Mouse (Mus musculus) embryo, embryonic 10.5 days (tissue): ENCODE measurements around the gene Actr2.
"Not testable (repeated sequence)": the region's sequence is repeated elsewhere in the genome, so short reads cannot be mapped to it uniquely, and the experiment has no call there.

Source experiments
- DNase-seq: peaks from one replicate; pipeline ENCODE4 v3.0.0-alpha.2; 2015; ENCODE audit warnings: low spot score

Gene Actr2

GRCm38 (mm10) chr11:20116030-20116551 is 3.4 kb upstream of the Actr2 start:
- no peak for DNase-seq

GRCm38 (mm10) chr11:20112006-20112740 is 540 bp downstream of the Actr2 start:
- peak; percentile 87 for DNase-seq

DNA sequence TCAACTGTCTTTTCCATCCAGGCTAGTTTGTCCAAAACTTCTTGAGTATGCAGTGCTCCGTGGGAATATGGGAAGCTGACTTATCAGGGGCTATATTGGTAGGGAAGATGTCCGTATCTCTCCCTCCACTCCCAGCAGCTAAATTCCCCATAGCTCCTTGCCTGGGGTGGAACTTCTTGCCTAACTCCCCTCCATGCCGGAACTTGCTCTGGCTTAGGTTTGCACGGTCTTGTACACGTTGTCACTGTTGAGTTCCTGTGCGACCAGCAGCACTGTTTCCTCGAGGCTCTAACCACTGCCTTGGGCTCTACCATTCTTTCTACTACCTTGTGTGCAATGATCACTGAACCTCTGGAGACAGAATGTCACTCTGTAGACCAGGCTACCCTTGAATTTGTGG is 4.6 kb downstream of the Actr2 start:
- DNase-seq: no peak

DNA sequence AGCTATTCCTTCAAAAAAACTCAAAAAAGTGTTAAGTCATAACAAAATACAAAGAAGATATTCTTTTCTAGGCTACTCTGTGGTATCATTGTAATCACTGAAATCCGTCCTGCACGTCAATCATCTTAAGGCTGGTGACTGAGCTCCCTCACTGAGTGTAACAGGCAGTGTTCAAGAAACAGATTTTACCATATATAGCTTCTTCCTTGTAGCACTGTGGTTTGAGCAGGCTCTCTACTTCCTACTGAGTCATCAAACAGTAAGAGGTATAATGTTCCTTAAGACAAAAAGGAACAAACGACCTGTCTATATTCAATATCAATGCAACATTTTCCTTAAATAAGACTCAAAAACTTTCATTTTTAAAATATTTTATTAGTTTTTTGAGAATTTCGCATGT is 5.0 kb downstream of the Actr2 start:
- no peak for DNase-seq

GRCm38 (mm10) chr11:20106946-20107345 is 5.8 kb downstream of the Actr2 start:
- DNase-seq: no peak

GRCm38 (mm10) chr11:20103949-20104348 is 8.8 kb downstream of the Actr2 start:
- DNase-seq: no peak

GRCm38 (mm10) chr11:20086306-20086705 is 26.4 kb downstream of the Actr2 start:
- no peak for DNase-seq

GRCm38 (mm10) chr11:20085635-20086034 is 27.1 kb downstream of the Actr2 start:
- no peak for DNase-seq

DNA sequence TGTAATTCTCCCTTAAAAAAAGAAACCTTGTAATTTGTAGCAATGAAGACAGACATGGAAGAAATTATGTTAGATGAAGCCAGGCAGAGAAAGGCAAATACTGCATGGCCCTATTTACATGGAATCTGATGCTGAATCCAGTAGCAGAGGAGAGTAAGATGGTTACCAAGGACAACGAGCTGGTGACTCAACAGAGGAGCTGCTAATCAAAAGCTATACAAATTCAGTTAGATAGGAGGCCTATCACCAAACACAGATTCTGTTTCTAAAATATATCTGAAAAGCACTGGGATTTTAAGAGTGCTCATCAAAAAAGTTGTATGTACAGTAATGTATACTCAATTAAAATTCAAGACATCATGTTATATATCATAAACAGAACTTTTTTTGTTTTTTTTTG is 37.3 kb downstream of the Actr2 start:
- no peak for DNase-seq

GRCm38 (mm10) chr11:20072826-20073225 is 39.9 kb downstream of the Actr2 start:
- DNase-seq: no peak

DNA sequence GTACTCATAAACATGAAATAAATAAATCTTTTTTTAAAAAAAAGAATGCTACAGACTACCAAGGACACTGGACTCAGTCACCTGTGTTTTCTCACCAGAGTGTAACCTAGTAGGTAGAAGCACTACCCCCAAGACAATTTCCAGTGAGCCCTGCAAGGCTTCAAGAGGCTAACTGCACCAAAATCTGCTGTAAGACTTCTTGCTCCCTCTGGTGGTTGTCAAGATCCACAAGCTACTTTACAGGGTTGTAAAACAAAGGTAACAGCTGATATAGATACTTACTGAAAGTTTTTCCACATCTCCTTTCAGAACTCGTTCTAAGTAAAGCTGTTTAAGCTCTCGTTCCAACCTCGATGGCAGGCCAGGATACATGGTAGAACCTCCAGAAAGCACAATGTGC is 40.5 kb downstream of the Actr2 start:
- DNase-seq: peak; percentile 74

DNA sequence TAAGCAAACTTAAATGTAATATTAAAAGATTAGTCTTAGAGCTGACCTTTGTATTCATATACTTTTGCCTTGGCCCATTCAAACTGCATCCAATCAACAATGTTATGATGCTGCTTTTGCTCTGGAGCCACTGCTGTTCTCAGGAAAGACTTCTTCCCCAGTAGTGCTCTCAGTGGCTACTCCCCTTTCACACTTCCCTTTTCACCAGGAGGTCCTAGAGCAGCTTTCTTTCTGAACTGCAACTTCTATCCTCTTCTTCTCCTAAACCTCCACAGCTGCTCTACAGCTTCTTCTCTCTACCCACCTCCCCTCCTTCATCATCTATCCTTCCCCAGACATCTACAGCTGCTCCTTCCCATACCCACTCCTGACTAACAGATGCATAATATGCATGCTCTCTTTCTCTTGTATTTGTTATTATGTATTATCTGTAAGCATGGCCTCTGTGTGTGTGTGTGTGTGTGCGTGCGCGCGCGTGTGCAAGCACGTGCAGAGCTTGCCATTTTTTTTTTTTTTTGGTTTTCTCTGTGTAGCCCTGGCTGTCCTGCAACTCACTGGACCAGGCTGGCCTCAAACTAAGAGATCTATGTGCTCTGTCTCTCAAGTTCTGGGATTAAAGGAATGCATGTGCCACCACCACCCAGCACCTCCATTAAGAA is 44.2 kb downstream of the Actr2 start:
- DNase-seq: no peak

DNA sequence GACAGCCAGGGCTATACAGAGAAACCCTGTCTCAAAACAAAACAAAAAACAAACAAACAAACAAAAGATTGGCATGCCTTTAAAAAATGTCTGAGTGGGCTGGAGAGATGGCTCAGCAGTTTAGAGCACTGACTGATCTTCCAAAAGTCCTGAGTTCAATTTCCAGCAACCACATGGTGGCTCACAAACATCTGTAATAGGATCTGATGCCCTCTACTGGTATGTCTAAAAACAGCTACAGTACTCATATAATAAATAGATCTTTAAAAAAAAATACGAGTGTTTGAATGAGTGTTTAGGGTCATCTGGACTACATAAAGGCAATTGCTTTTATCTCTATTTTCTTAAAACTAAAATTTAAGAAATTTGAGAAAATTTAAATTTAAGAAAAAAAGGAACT is 45.2 kb downstream of the Actr2 start:
- DNase-seq: peak; percentile 28

- DNase-seq: no peak
Observed at GRCm38 (mm10) chr11:20066106-20066505, 46.6 kb downstream of the Actr2 start.

- DNase-seq: no peak
Observed at GRCm38 (mm10) chr11:20064926-20065325, 47.8 kb downstream of the Actr2 start.

DNA sequence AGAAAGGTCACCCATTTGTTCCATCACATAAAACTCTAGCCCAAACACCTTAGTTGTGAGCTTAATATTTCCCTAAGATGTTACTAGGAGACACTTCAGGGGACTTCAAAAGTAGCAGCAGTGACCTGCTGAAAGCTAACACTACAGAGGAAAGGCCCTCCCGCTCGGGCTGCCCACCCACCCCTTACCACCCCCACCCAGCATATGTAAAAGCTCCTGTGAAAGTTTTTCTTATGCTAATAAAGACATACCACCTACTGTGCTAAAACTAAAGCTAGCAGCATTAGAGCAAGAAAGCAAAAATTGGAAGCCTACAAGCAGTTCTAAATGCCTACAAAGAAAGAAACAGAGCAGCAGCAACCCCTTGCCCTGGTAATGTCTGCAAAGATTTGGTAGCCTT is 48.6 kb downstream of the Actr2 start:
- DNase-seq: not testable (repeated sequence)

GRCm38 (mm10) chr11:20062801-20063200 is 49.9 kb downstream of the Actr2 start:
- DNase-seq: not testable (repeated sequence)

GRCm38 (mm10) chr11:20059736-20060135 is 53.0 kb downstream of the Actr2 start:
- DNase-seq: no peak

GRCm38 (mm10) chr11:20057429-20057828 is 55.3 kb downstream of the Actr2 start:
- no peak for DNase-seq

DNA sequence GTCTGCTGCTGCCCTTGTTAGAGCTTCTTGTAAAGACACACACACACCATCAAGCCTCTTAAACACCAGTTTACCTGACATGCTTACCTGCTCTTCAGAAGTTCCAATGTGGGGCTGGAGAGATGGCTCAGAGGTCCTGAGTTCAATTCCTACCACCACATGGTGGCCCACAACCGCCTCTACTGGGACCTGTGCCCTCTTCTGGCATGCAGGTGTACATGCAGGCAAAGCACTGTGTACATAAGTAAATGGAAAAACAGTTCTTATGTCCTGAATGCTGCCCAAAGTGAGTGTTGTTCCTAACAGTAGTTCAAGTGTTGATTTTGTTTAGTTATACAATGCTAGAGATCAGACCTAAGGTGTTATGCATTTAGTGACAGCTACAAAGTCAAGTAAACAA is 56.5 kb downstream of the Actr2 start:
- no peak for DNase-seq

GRCm38 (mm10) chr11:20054617-20055016 is 58.1 kb downstream of the Actr2 start:
- DNase-seq: no peak

DNA sequence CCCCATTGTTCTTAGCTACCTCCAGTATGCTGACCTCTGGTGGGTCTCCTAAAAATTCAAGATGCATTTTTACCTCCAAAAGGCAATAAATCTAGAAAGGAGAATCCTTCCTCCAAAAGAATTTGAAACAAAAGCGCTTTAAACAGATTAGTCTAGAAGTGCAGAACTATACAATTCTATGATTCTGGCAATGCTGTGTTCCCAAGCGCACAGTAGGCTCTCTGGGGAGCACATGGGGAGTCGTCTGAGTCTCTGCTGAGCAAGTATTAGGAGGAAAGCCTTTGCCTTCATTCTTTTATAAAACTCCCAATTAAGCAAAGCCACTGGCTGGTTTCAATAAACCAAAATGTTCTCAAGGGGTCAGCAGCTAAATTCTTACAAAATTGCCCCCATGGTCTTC is 58.8 kb downstream of the Actr2 start:
- no peak for DNase-seq

DNA sequence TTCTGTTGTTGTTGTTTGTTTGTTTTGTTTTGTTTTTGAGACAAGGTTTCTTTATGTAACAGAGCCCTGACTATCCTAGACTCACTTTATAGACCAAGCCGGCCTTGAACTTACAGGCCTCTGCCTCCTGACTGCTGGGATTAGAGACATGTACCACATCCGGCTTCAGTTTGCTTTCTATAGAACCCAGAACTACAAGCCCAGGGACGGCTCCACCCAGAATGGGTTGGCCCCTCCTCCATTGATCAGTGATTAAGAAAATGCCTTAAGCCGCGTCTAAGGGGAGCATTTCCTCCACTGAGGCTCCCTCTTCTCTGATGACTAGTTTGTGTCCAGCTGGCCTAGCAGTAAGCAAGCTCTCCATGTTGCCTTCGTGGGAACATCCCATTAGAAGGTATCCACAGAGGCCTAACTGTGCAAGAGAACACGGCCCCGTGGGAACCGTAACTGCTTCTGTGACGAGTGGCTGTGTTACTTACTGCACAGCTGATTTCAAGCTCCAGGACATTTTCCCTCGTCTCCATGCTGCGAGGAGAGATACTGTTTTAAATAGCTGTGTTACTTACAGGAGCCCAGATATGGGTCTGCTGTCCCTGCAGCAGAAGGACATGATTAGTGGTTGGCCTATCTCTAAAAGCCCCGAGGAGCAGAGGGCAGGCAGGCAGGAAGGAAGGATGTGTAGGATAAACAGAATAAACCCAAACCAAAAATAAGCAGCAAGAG is 59.7 kb downstream of the Actr2 start:
- DNase-seq: no peak
